Mouse (Mus musculus) spleen, postnatal 4 days (tissue): ENCODE data around the gene Gm13103.
"Not testable (repeated sequence)": the region's sequence is repeated elsewhere in the genome, so short reads cannot be mapped to it uniquely, and the experiment has no call there.

ENCODE experiments used
- DNase-seq, 2 experiments: peaks; one replicate each; pipeline ENCODE4 v3.0.0; 2022; ENCODE audit warnings: low spot score in 2 of 2

Gene Gm13103

GRCm38 (mm10) chr4:143846197-143846596 is at the start of gene Gm13103:
Gm13103 (plus strand) TSS chr4:143846497.
- not testable (repeated sequence) for DNase-seq

GRCm38 (mm10) chr4:143815993-143816392 is 30.3 kb upstream of the Gm13103 start, which contains the start of gene Gm13084:
Gm13084 (minus strand) TSS chr4:143816093.
- DNase-seq: no peak

GRCm38 (mm10) chr4:143882371-143882770 is 36.1 kb downstream of the Gm13103 start:
- DNase-seq: not testable (repeated sequence)

GRCm38 (mm10) chr4:143894406-143894805 is 48.1 kb downstream of the Gm13103 start:
- not testable (repeated sequence) for DNase-seq

- DNase-seq: not testable (repeated sequence)
Observed at GRCm38 (mm10) chr4:143900280-143900679, 54.0 kb downstream of the Gm13103 start, which contains the start of gene Pramef6. Pramef6 (minus strand) TSS chr4:143900380.
